Mouse (Mus musculus): Measurements from ENCODE around the gene Tdrd7. TPM values are rescaled to one million over a fixed set of nuclear protein-coding genes. Genes with fewer than 3 reads are reported as not detected.

The Tdrd7 gene
- total RNA-seq, 2 experiments from 2014 or later, result 27.0 to 28.1 TPM

- no peak for DNase-seq (ENCODE audit: low spot score in 2 of 2)
- intact Hi-C loops (cut with DNase I), result no loop called here
These were observed 104.8 kb downstream of the Tdrd7 start for GRCm38 (mm10) chr4:46069851-46070482.

- DNase-seq (ENCODE audit: low spot score in 2 of 2), result no peak
- intact Hi-C loops (cut with DNase I), result no loop called here
These were observed 107.5 kb downstream of the Tdrd7 start for GRCm38 (mm10) chr4:46072631-46073030.

- intact Hi-C loops (cut with DNase I), result no loop called here
- peak; percentile 57 to 74 for DNase-seq (ENCODE audit: low spot score in 2 of 2)
These were observed 108.6 kb downstream of the Tdrd7 start for GRCm38 (mm10) chr4:46073736-46074135.

GRCm38 (mm10) chr4:46075664-46076063 is 110.5 kb downstream of the Tdrd7 start:
- intact Hi-C loops (cut with DNase I), result no loop called here
- no peak for DNase-seq (ENCODE audit: low spot score in 2 of 2)

GRCm38 (mm10) chr4:46076892-46077291 is 111.8 kb downstream of the Tdrd7 start:
- intact Hi-C loops (cut with DNase I), result no loop called here

GRCm38 (mm10) chr4:46080261-46080660 is 115.1 kb downstream of the Tdrd7 start:
- intact Hi-C loops (cut with DNase I), result no loop called here
- no peak for DNase-seq (ENCODE audit: low spot score in 2 of 2)

More at GRCm38 (mm10) chr4:46076892-46077291, 111.8 kb downstream of the Tdrd7 start:
- no peak for DNase-seq (ENCODE audit: low spot score in 2 of 2)

- intact Hi-C loops (cut with DNase I), result no loop called here
- no peak for DNase-seq (ENCODE audit: low spot score in 2 of 2)
These were observed 117.4 kb downstream of the Tdrd7 start for GRCm38 (mm10) chr4:46082555-46082954.

Other genes with a start within 250 kb of the Tdrd7 start
- 1 to 10 TPM; 5.7 to 6.4 TPM for gene Aldh1b1, start 166.3 kb upstream of the Tdrd7 start, total RNA-seq (2021)
- under 1 TPM; 0.41 to 0.62 TPM for gene Igfbpl1, start 138.4 kb upstream of the Tdrd7 start, total RNA-seq (2021)
- gene Stra6l, start 116.7 kb upstream of the Tdrd7 start, total RNA-seq (2021), result not detected
- gene Ccdc180, start 75.0 kb upstream of the Tdrd7 start, total RNA-seq (2021), result not detected
- 10 to 100 TPM; 39.6 to 48.7 TPM for gene Tmod1, start 73.6 kb downstream of the Tdrd7 start, total RNA-seq (2021)
- 10 to 100 TPM; 51.3 to 54.9 TPM for gene Ncbp1, start 173.3 kb downstream of the Tdrd7 start, total RNA-seq (2021)
- 10 to 100 TPM; 14.2 to 17.7 TPM for gene Tstd2, start 173.4 kb downstream of the Tdrd7 start, total RNA-seq (2021)
- gene Xpa, start 231.0 kb downstream of the Tdrd7 start, total RNA-seq (2021), result 10 to 100 TPM; 10.7 to 11.9 TPM